Mouse (Mus musculus) limb, embryonic 14.5 days (tissue): Measurements from ENCODE around the gene Brk1. TPM values are rescaled to one million over a fixed set of nuclear protein-coding genes. Genes with fewer than 3 reads are reported as not detected.

Source experiments
- ATAC-seq: fragments of 200-750 bp; cut with Nextera tagmentation; 2 replicates; pipeline ENCODE4 v1.8.0; 2017; ENCODE audit warnings: low read depth, moderate number of reproducible peaks, moderate TSS enrichment; ENCODE audit not compliant: low FRiP score
- DNase-seq: peaks from one replicate; pipeline ENCODE4 v3.0.0-alpha.2; 2015; ENCODE audit warnings: low spot score
- H3K27ac ChIP-seq: fragments of 300-500 bp; sonication (generic); replicated peaks from 2 replicates; pipeline ENCODE4 v1.5.1; 2014; ENCODE audit warnings: low read depth, mild to moderate bottlenecking, low read length, moderate library complexity, mixed read lengths
- H3K27me3 ChIP-seq: fragments of 300-500 bp; sonication (generic); 2 replicates; pipeline ENCODE4 v1.6.1; 2014; ENCODE audit warnings: low read length, mixed read lengths; ENCODE audit not compliant: control insufficient read depth, insufficient read depth
- H3K36me3 ChIP-seq: fragments of 300-500 bp; sonication (generic); 2 replicates; pipeline ENCODE4 v1.6.1; 2014; ENCODE audit warnings: mild to moderate bottlenecking, low read length, moderate library complexity, mixed read lengths; ENCODE audit not compliant: control insufficient read depth, insufficient read depth
- H3K4me1 ChIP-seq: fragments of 300-500 bp; sonication (generic); 2 replicates; pipeline ENCODE4 v1.6.1; 2014; ENCODE audit warnings: antibody characterized with exemption, low read length, mixed read lengths; ENCODE audit not compliant: control insufficient read depth, insufficient read depth
- H3K4me2 ChIP-seq: fragments of 300-500 bp; sonication (generic); replicated peaks from 2 replicates; pipeline ENCODE4 v1.6.1; 2014; ENCODE audit warnings: low read depth, mild to moderate bottlenecking, low read length, moderate library complexity; ENCODE audit not compliant: severe bottlenecking
- H3K4me3 ChIP-seq: fragments of 300-500 bp; sonication (generic); replicated peaks from 2 replicates; pipeline ENCODE4 v1.5.1; 2014; ENCODE audit warnings: low read length
- H3K9ac ChIP-seq: fragments of 300-500 bp; sonication (generic); 2 replicates; pipeline ENCODE4 v1.6.1; 2014; ENCODE audit warnings: mild to moderate bottlenecking, low read depth, low read length, moderate library complexity; ENCODE audit not compliant: severe bottlenecking
- H3K9me3 ChIP-seq: fragments of 300-500 bp; sonication (generic); 2 replicates; pipeline ENCODE4 v1.6.1; 2016; ENCODE audit warnings: low read length; ENCODE audit not compliant: control insufficient read depth
- POLR2A ChIP-seq: fragments of 200-500 bp; IDR thresholded peaks from 2 replicates; pipeline ENCODE4 v1.8.0; 2012; ENCODE audit warnings: inconsistent platforms, mild to moderate bottlenecking, moderate library complexity, borderline replicate concordance; ENCODE audit not compliant: insufficient read depth, insufficient read length; ENCODE audit errors: extremely low read depth
- WGBS: fragments of 180-500 bp; shearing (Covaris S2); extraction: QIAGEN DNeasy Blood & Tissue Kit; methylation state at CpG from one replicate; pipeline ENCODE4 v1.1.7; 2014; 5-methylcytosine and 5-hydroxymethylcytosine counted together
- polyA plus RNA-seq, 2 experiments: library from polyadenylated mRNA; depleted of rRNA in 1 of 2; stranded (reverse) in 1 of 2; unstranded in 1 of 2; fragments of >200 nt; fragmentation: Nextera tagmentation in 1 of 2; extraction: Ambion mirVana in 1 of 2; gene quantifications; 2 replicates each; pipeline versions ENCODE4 v1.2.1 to v1.2.3; 2012 to 2014

Gene Brk1
- polyA plus RNA-seq, 2 experiments, result 211 to 251 TPM

GRCm38 (mm10) chr6:113659648-113660491 lies 55.3 kb downstream of the Brk1 start:
- DNase-seq, result no peak
- H3K27me3 ChIP-seq, result no peaks in the 10 kb centered on the region
- no peaks in the 10 kb centered on the region for H3K36me3 ChIP-seq
- H3K27ac ChIP-seq, result no peak overlapping the region
- WGBS, result 74% methylated on average over 8 of the region's 8 CpGs
- no peak for ATAC-seq
- H3K9me3 ChIP-seq, result no peaks in the 10 kb centered on the region
- TF ChIP-seq POLR2A, result no peak
- H3K4me1 ChIP-seq, result 0 out of 2 replicates have a peak, but pooled peaks cover 8% of the 10 kb centered on the region
- no peak overlapping the region for H3K4me3 ChIP-seq
- H3K4me2 ChIP-seq, result no peak overlapping the region
- no peak overlapping the region for H3K9ac ChIP-seq

DNA sequence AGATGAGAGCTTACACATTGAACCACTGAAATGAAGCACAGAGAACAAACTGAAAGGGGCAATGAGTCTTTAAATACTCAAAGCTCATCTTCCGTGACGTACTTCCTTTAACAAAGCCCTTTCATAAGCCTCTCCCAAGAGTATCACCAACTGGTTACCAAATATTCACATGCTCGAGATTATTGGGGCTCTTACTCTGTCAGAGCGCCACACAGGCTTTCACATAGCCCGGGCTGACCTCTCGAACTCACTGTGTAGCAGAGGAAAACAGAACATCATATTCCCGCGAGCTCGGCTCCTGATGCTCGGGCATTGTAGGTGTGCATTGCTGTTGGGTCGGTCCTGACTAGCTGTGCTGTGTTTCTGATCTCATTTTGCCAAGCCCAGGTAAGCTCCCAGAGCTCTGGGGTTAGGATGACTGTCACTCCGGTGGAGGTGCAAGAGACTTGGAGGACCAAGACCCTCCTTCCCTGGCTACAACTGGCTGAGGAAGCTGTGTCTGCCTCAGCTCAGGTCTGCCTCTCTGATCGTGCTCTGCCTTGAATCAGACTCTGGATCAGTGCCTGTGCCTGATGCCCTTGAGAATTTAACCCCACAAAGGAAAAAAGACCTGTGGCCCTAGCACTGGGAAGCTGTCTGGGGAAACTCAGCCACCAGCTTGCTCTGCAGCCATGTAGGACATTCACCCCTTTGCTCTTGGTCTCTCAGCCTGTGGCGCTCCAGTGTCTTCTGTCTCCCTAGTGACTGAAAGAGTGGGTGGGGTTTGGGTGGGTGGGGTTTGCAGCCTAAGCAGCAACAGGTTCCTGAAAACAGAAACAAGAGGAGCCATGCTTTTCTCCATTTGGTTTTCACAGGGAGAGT lies 56.1 kb downstream of the Brk1 start:
- Histone ChIP-seq H3K4me1 (0 out of 2 replicates have a peak, but pooled peaks cover 8% of the 10 kb centered on the region), H3K27ac (no peak overlapping the region), H3K9ac (no peak overlapping the region), H3K4me2 (no peak overlapping the region), H3K4me3 (no peak overlapping the region), H3K9me3 (no peaks in the 10 kb centered on the region), H3K27me3 (no peaks in the 10 kb centered on the region), H3K36me3 (no peaks in the 10 kb centered on the region)
- no peak for DNase-seq
- no peak for TF ChIP-seq POLR2A
- 69% methylated on average over 14 of the region's 14 CpGs for WGBS
- ATAC-seq, result no peak

- no peaks in the 10 kb centered on the region for H3K9me3 ChIP-seq
- ATAC-seq (no peak), DNase-seq (no peak)
- H3K4me2 ChIP-seq, result no peak overlapping the region
- H3K4me3 ChIP-seq, result no peak overlapping the region
- no peak for TF ChIP-seq POLR2A
- 0 out of 2 replicates have a peak, but pooled peaks cover 8% of the 10 kb centered on the region for H3K4me1 ChIP-seq
- H3K27ac ChIP-seq, result no peak overlapping the region
- 59% methylated on average over 12 of the region's 12 CpGs for WGBS
- no peak overlapping the region for H3K9ac ChIP-seq
- no peaks in the 10 kb centered on the region for H3K27me3 ChIP-seq
- no peaks in the 10 kb centered on the region for H3K36me3 ChIP-seq
These were observed 57.0 kb downstream of the Brk1 start for GRCm38 (mm10) chr6:113661353-113662241.

DNA sequence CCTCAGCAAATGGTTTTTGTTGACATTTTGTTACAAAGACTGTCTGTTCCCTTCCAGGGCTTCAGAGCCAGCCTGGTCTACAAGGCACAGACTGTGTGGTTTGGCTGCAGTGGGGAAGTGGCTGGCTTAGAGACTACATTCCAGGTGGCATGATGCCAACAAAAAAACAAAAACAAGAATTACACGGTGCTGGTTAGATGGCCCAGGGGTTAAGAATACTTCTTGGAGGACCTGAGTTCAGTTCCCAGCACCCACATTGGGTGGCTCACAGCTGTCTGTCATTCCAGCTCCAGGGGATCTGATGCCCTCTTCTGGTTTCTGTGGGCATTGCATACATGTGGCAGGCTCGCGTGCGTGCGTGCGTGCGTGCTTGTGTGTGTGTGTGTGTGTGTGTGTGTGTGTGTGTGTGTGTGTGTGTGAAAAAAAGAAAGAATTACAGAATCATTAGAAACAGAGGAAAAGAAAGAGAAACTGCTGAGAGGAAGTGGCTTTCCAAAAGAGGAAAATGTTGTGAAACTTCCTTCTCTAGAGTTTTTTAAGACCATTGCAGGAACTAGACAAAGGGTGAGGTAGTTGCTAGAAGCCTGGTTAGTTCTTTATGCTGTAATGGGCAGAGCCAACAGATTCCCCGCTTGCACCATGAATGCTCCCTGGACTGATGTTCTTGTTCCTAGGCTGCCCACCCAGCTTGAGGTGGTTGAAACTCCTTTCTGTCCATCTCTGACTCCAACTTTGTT lies 58.6 kb downstream of the Brk1 start:
- DNase-seq (no peak), ATAC-seq (no peak)
- H3K9ac ChIP-seq, result no peak overlapping the region
- H3K4me1 ChIP-seq, result 0 out of 2 replicates have a peak, but pooled peaks cover 8% of the 10 kb centered on the region
- H3K4me3 ChIP-seq, result no peak overlapping the region
- H3K27me3 ChIP-seq, result no peaks in the 10 kb centered on the region
- H3K9me3 ChIP-seq, result no peaks in the 10 kb centered on the region
- TF ChIP-seq POLR2A, result no peak
- 91% methylated on average over 8 of the region's 8 CpGs for WGBS
- H3K27ac ChIP-seq, result no peak overlapping the region
- H3K4me2 ChIP-seq, result no peak overlapping the region
- H3K36me3 ChIP-seq, result no peaks in the 10 kb centered on the region
